In the genomic region with DNA sequence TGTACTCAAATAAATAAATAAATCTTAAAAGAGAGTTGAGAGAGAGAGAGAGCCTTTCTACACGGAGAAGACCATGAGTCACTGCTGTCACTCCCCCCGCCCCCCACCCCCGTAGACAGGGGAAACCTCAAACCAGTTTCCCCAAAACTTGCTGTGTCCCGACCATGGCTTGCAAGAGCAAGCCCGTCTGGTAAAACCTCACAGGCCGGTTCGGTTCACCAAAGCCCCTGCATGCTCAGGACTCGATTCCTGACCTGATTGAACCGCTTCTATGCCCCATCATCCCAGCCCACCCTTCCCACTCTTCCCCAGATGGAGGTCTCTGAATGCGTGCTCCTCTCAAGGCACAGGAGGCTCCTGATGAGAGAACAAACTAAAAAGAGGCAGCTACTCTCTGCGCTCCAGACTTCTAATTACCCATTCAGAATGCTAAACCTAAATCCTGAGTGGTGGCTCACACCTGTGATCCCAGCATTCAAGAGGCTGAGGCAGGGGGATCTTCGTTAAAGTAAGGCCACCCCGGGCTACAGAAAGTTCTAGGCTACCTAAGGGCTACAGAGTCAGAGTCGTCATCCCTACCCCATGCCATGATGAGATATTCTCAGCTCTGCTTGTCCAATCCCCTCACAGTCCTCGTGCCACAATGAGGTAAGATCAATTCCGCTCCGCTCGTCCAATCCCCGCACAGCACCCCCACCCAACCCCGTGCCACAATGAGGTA, we compare ENCODE assay signal across 14 mouse cellular contexts. TPM values are rescaled to one million over a fixed set of nuclear protein-coding genes. Genes with fewer than 3 reads are reported as not detected.
DNase-seq lines count a peak whose midpoint lies in the region; ATAC-seq and TF ChIP-seq lines count a peak whose summit lies in the region.
"Had no signal": no experiment of that assay in that cellular context is flagged by ENCODE, and none has a peak within 500 bp of the region (broad histone marks: within the 10 kb centered on the region; RNA-seq: fewer than 3 reads in every experiment).

No protein-coding gene starts in this region.

- H3K27me3 ChIP-seq in neural tube, embryonic 11.5 days (ENCODE audit: control insufficient read depth, insufficient read depth, low read length): no peaks in the 10 kb centered on the region
- H3K27me3 ChIP-seq in hindbrain, embryonic 13.5 days: no peaks in the 10 kb centered on the region
- H3K27me3 ChIP-seq in stomach, postnatal 0 days (ENCODE audit: control insufficient read depth, insufficient read depth, low read length): no peaks in the 10 kb centered on the region

- H3K4me1 ChIP-seq in neural tube, embryonic 11.5 days (ENCODE audit: control insufficient read depth, insufficient read depth, low read length): peaks cover 43% of the 10 kb centered on the region
- peaks cover 80% of the 10 kb centered on the region for H3K4me1 ChIP-seq in hindbrain, embryonic 13.5 days (replicated peaks)
- peaks cover 30% of the 10 kb centered on the region for H3K4me1 ChIP-seq in stomach, postnatal 0 days (replicated peaks; ENCODE audit: control insufficient read depth, insufficient read depth)

- no peak overlapping the region for H3K9ac ChIP-seq in neural tube, embryonic 11.5 days (ENCODE audit: low read length)
- no peak overlapping the region for H3K9ac ChIP-seq in hindbrain, embryonic 13.5 days
- no peak overlapping the region for H3K9ac ChIP-seq in stomach, postnatal 0 days (ENCODE audit: low read length)
- H3K9ac ChIP-seq: lung, embryonic 14.5 days had no signal

- no peaks in the 10 kb centered on the region for H3K9me3 ChIP-seq in neural tube, embryonic 11.5 days (ENCODE audit: control insufficient read depth, low read length)
- H3K9me3 ChIP-seq in hindbrain, embryonic 13.5 days: no peaks in the 10 kb centered on the region
- no peaks in the 10 kb centered on the region for H3K9me3 ChIP-seq in stomach, postnatal 0 days (ENCODE audit: control insufficient read depth, low read length)

- intact Hi-C loops in heart, postnatal 10 days (cut with DNase I): no loop called here
- intact Hi-C loops in gastrocnemius, postnatal 36 days (cut with DNase I): no loop called here

- no peaks in the 10 kb centered on the region for H3K36me3 ChIP-seq in neural tube, embryonic 11.5 days (ENCODE audit: control insufficient read depth, insufficient read depth, low read length)
- H3K36me3 ChIP-seq in hindbrain, embryonic 13.5 days: 0 out of 2 replicates have a peak, but pooled peaks cover 3% of the 10 kb centered on the region
- no peaks in the 10 kb centered on the region for H3K36me3 ChIP-seq in stomach, postnatal 0 days (ENCODE audit: control insufficient read depth, insufficient read depth, low read length)

- no peak for TF ChIP-seq CTCF in stomach, postnatal 0 days (IDR thresholded peaks at IDR 0.05; ENCODE audit: low read depth)

- 0 out of 2 replicates have a peak overlapping the region, but pooled peaks have one; percentile 72 for H3K27ac ChIP-seq in neural tube, embryonic 11.5 days (ENCODE audit: low read depth, low read length)
- peak overlapping the region; percentile 73 for H3K27ac ChIP-seq in hindbrain, embryonic 13.5 days
- H3K27ac ChIP-seq in stomach, postnatal 0 days (replicated peaks): peak overlapping the region; percentile 58; the same call in 1 of the 2 replicates

- DNase-seq in heart, adult 11 months: peak; percentile 92
- no peak for DNase-seq in heart, postnatal 10 days
- DNase-seq in neural tube, embryonic 11.5 days (ENCODE audit: low spot score): no peak
- no peak for DNase-seq in neural tube, embryonic 10.5 days (ENCODE audit: extremely low spot score, low spot score)
- DNase-seq in stomach, postnatal 0 days (ENCODE audit: low spot score): no peak
- DNase-seq in gastrocnemius, postnatal 36 days: no peak
- DNase-seq: heart, postnatal 14 days; lung, embryonic 14.5 days; right cerebral cortex, postnatal 4 days; thymus, postnatal 4 days had no signal

- peak; percentile 17; the same call in 1 of the 2 replicates for ATAC-seq in neural tube, embryonic 11.5 days (ENCODE audit: insufficient read depth, low FRiP score, low TSS enrichment)
- no peak for ATAC-seq in hindbrain, embryonic 13.5 days (ENCODE audit: low FRiP score)
- ATAC-seq in stomach, postnatal 0 days (ENCODE audit: low FRiP score, low TSS enrichment): no peak
- ATAC-seq in erythroblast, adult 5-6 weeks (replicated peaks; ENCODE audit: low FRiP score, poor library complexity, severe bottlenecking): no peak
- ATAC-seq: intestine, postnatal 0 days had no signal

- no peak for TF ChIP-seq EP300 in stomach, postnatal 0 days (optimal IDR thresholded peaks at IDR 0.05)

- no peak overlapping the region for H3K4me2 ChIP-seq in neural tube, embryonic 11.5 days (ENCODE audit: low read depth)
- H3K4me2 ChIP-seq in hindbrain, embryonic 13.5 days: no peak overlapping the region
- no peak overlapping the region for H3K4me2 ChIP-seq in stomach, postnatal 0 days (replicated peaks; ENCODE audit: low read depth)
- H3K4me2 ChIP-seq: lung, embryonic 14.5 days had no signal

- WGBS in neural tube, embryonic 11.5 days: 92% methylated on average over 20 of the region's 20 CpGs
- WGBS in hindbrain, embryonic 13.5 days: 90% methylated on average over 20 of the region's 20 CpGs
- 86% methylated on average over 20 of the region's 20 CpGs for WGBS in stomach, postnatal 0 days

- no peak overlapping the region for H3K4me3 ChIP-seq in neural tube, embryonic 11.5 days (ENCODE audit: low read depth, low read length)
- no peak overlapping the region for H3K4me3 ChIP-seq in hindbrain, embryonic 13.5 days
- no peak overlapping the region for H3K4me3 ChIP-seq in stomach, postnatal 0 days (ENCODE audit: low read depth, low read length)
- H3K4me3 ChIP-seq: myocyte had no signal

RNA-seq across cellular contexts. Expression of a gene that starts 37.7 kb away (rescaled TPM):
- total RNA-seq in heart, postnatal 10 days (2021): 10 to 100 TPM; 48.7 to 55.5 TPM
- 52.9 and 54.5 TPM in 2 replicates for polyA plus RNA-seq in neural tube, embryonic 11.5 days (2014; fragmentation: Nextera tagmentation; extraction: Ambion mirVana)
- 82.2 and 86.6 TPM in 2 replicates for polyA plus RNA-seq in hindbrain, embryonic 13.5 days (2015; fragmentation: Nextera tagmentation; extraction: Ambion mirVana)
- 24.3 and 29.7 TPM in 2 replicates for polyA plus RNA-seq in stomach, postnatal 0 days (2015; fragmentation: Nextera tagmentation; extraction: Ambion mirVana)
- total RNA-seq in gastrocnemius, postnatal 36 days (2021): 10 to 100 TPM; 12.7 to 17.3 TPM
- total RNA-seq in erythroblast, adult 5-6 weeks (2015; ENCODE audit: low replicate concordance): 60.1 and 81.1 TPM in 2 replicates
- total RNA-seq in erythroblast, adult 5-6 weeks (2017; ENCODE audit: low replicate concordance): 83.9 and 95.3 TPM in 2 replicates
